Mouse (Mus musculus): Measurements from ENCODE around the gene Map6. TPM values are rescaled to one million over a fixed set of nuclear protein-coding genes. Genes with fewer than 3 reads are reported as not detected.

Map6 gene
- polyA plus RNA-seq, 1 experiment from 2014 or later, result 6.8 TPM

GRCm38 (mm10) chr7:99236888-99237660, 30.2 kb upstream of the Map6 start:
- Histone ChIP-seq H3K9me3 (no peaks in the 10 kb centered on the region), H3K9ac (peak overlapping the region; percentile 36; the same call in 1 of the 2 replicates), H3K4me3 (replicated peaks) (peak overlapping the region; percentile 38), H3K4me1 (replicated peaks) (0 out of 2 replicates have a peak, but pooled peaks cover 14% of the 10 kb centered on the region), H3K36me3 (no peaks in the 10 kb centered on the region), H3K27ac (no peak overlapping the region), H3K27me3 (replicated peaks) (no peaks in the 10 kb centered on the region), H3K4me2 (replicated peaks) (peak overlapping the region; percentile 57)
- no peak for ATAC-seq
- 44% methylated on average over 8 of the region's 8 CpGs for WGBS

- Histone ChIP-seq H3K27me3 (replicated peaks) (no peaks in the 10 kb centered on the region), H3K27ac (peak within 1 kb of the TSS; percentile 56), H3K4me2 (replicated peaks) (peak within 1 kb of the TSS; percentile 57), H3K9ac (peak within 1 kb of the TSS; percentile 36), H3K4me3 (replicated peaks) (peak within 1 kb of the TSS; percentile 38), H3K9me3 (no peaks in the 10 kb centered on the region), H3K36me3 (no peaks in the 10 kb centered on the region), H3K4me1 (replicated peaks) (0 out of 2 replicates have a peak, but pooled peaks cover 14% of the 10 kb centered on the region)
- 3% methylated on average over 13 of the region's 13 CpGs for WGBS
- peak; percentile 96 for ATAC-seq
Observed at GRCm38 (mm10) chr7:99238417-99238816, 28.8 kb upstream of the Map6 start, which contains the start of gene Mogat2. Gene Mogat2, minus strand, starts transcription at chr7:99238619.

GRCm38 (mm10) chr7:99242097-99242496, 25.1 kb upstream of the Map6 start:
- Histone ChIP-seq H3K27ac (no peak overlapping the region), H3K36me3 (no peaks in the 10 kb centered on the region), H3K4me2 (replicated peaks) (no peak overlapping the region), H3K27me3 (replicated peaks) (no peaks in the 10 kb centered on the region), H3K9ac (no peak overlapping the region), H3K4me3 (replicated peaks) (no peak overlapping the region), H3K9me3 (no peaks in the 10 kb centered on the region), H3K4me1 (replicated peaks) (0 out of 2 replicates have a peak, but pooled peaks cover 9% of the 10 kb centered on the region)
- WGBS, result 92% methylated on average over 11 of the region's 11 CpGs
- no peak for ATAC-seq

- Histone ChIP-seq H3K4me2 (replicated peaks) (no peak overlapping the region), H3K4me1 (replicated peaks) (peaks cover 4% of the 10 kb centered on the region; the same call in 1 of the 2 replicates), H3K9me3 (no peaks in the 10 kb centered on the region), H3K27me3 (replicated peaks) (peaks cover 4% of the 10 kb centered on the region; the same call in 1 of the 2 replicates), H3K4me3 (replicated peaks) (no peak overlapping the region), H3K9ac (no peak overlapping the region), H3K27ac (no peak overlapping the region), H3K36me3 (no peaks in the 10 kb centered on the region)
- no peak for ATAC-seq
- WGBS, result 39% methylated on average over 5 of the region's 5 CpGs
Observed at GRCm38 (mm10) chr7:99248157-99248742, 19.0 kb upstream of the Map6 start.

GRCm38 (mm10) chr7:99248906-99249581, 18.2 kb upstream of the Map6 start:
- no peaks in the 10 kb centered on the region for H3K36me3 ChIP-seq
- H3K9me3 ChIP-seq, result no peaks in the 10 kb centered on the region
- peak; percentile 57 for ATAC-seq
- no peak overlapping the region for H3K9ac ChIP-seq
- peaks cover 4% of the 10 kb centered on the region; the same call in 1 of the 2 replicates for H3K27me3 ChIP-seq (replicated peaks)
- under 1% methylated on average over 43 of the region's 44 CpGs for WGBS
- H3K4me3 ChIP-seq (replicated peaks), result peak overlapping the region; percentile 40
- no peak overlapping the region for H3K27ac ChIP-seq
- peaks cover 4% of the 10 kb centered on the region; the same call in 1 of the 2 replicates for H3K4me1 ChIP-seq (replicated peaks)
- H3K4me2 ChIP-seq (replicated peaks), result peak overlapping the region; percentile 84

- ATAC-seq, result peak; percentile 71
- no peak overlapping the region for H3K27ac ChIP-seq
- 1% methylated on average over 10 of the region's 10 CpGs for WGBS
- H3K4me2 ChIP-seq (replicated peaks), result peak overlapping the region; percentile 84
- H3K27me3 ChIP-seq (replicated peaks), result peaks cover 4% of the 10 kb centered on the region; the same call in 1 of the 2 replicates
- no peak overlapping the region for H3K9ac ChIP-seq
- H3K4me1 ChIP-seq (replicated peaks), result peaks cover 4% of the 10 kb centered on the region; the same call in 1 of the 2 replicates
- no peaks in the 10 kb centered on the region for H3K9me3 ChIP-seq
- H3K4me3 ChIP-seq (replicated peaks), result peak overlapping the region; percentile 40
- H3K36me3 ChIP-seq, result no peaks in the 10 kb centered on the region
Observed at GRCm38 (mm10) chr7:99249582-99249911, 17.7 kb upstream of the Map6 start.

- peaks cover 4% of the 10 kb centered on the region; the same call in 1 of the 2 replicates for H3K4me1 ChIP-seq (replicated peaks)
- H3K9me3 ChIP-seq, result no peaks in the 10 kb centered on the region
- no peak overlapping the region for H3K9ac ChIP-seq
- no peak for ATAC-seq
- 39% methylated on average over 9 of the region's 9 CpGs for WGBS
- no peak overlapping the region for H3K27ac ChIP-seq
- peaks cover 4% of the 10 kb centered on the region; the same call in 1 of the 2 replicates for H3K27me3 ChIP-seq (replicated peaks)
- H3K36me3 ChIP-seq, result no peaks in the 10 kb centered on the region
- H3K4me2 ChIP-seq (replicated peaks), result no peak overlapping the region
- no peak overlapping the region for H3K4me3 ChIP-seq (replicated peaks)
Observed at GRCm38 (mm10) chr7:99250386-99250785, 16.9 kb upstream of the Map6 start.

- no peak overlapping the region for H3K9ac ChIP-seq
- WGBS, result 76% methylated on average over 7 of the region's 7 CpGs
Observed at GRCm38 (mm10) chr7:99255006-99255405, 12.2 kb upstream of the Map6 start.

GRCm38 (mm10) chr7:99261900-99262299, 5.3 kb upstream of the Map6 start:
- Histone ChIP-seq H3K9me3 (no peaks in the 10 kb centered on the region), H3K4me2 (replicated peaks) (no peak overlapping the region), H3K36me3 (no peaks in the 10 kb centered on the region), H3K9ac (no peak overlapping the region), H3K27me3 (replicated peaks) (peaks cover 12% of the 10 kb centered on the region), H3K27ac (no peak overlapping the region), H3K4me3 (replicated peaks) (no peak overlapping the region), H3K4me1 (replicated peaks) (no peaks in the 10 kb centered on the region)
- 49% methylated on average over 3 of the region's 3 CpGs for WGBS
- ATAC-seq, result no peak

More at GRCm38 (mm10) chr7:99255006-99255405, 12.2 kb upstream of the Map6 start:
- no peak overlapping the region for H3K27ac ChIP-seq
- no peak overlapping the region for H3K4me2 ChIP-seq (replicated peaks)
- no peaks in the 10 kb centered on the region for H3K27me3 ChIP-seq (replicated peaks)
- no peak overlapping the region for H3K4me3 ChIP-seq (replicated peaks)
- ATAC-seq, result no peak
- no peaks in the 10 kb centered on the region for H3K36me3 ChIP-seq
- H3K4me1 ChIP-seq (replicated peaks), result no peaks in the 10 kb centered on the region
- no peaks in the 10 kb centered on the region for H3K9me3 ChIP-seq

GRCm38 (mm10) chr7:99263509-99263908, 3.7 kb upstream of the Map6 start:
- no peak overlapping the region for H3K4me2 ChIP-seq (replicated peaks)
- WGBS, result 42% methylated on average over 4 of the region's 4 CpGs
- no peaks in the 10 kb centered on the region for H3K9me3 ChIP-seq
- no peak overlapping the region for H3K27ac ChIP-seq
- H3K27me3 ChIP-seq (replicated peaks), result peaks cover 28% of the 10 kb centered on the region
- H3K9ac ChIP-seq, result no peak overlapping the region
- H3K4me3 ChIP-seq (replicated peaks), result no peak overlapping the region
- no peaks in the 10 kb centered on the region for H3K36me3 ChIP-seq
- ATAC-seq, result no peak
- peaks cover 13% of the 10 kb centered on the region for H3K4me1 ChIP-seq (replicated peaks)

- Histone ChIP-seq H3K27me3 (replicated peaks) (peaks cover 39% of the 10 kb centered on the region), H3K27ac (no peak overlapping the region), H3K4me3 (replicated peaks) (no peak overlapping the region), H3K4me1 (replicated peaks) (peaks cover 22% of the 10 kb centered on the region), H3K4me2 (replicated peaks) (no peak overlapping the region), H3K36me3 (no peaks in the 10 kb centered on the region), H3K9me3 (no peaks in the 10 kb centered on the region), H3K9ac (no peak overlapping the region)
- ATAC-seq, result no peak
Observed at GRCm38 (mm10) chr7:99264597-99264996, 2.6 kb upstream of the Map6 start.

- Histone ChIP-seq H3K9me3 (no peaks in the 10 kb centered on the region), H3K4me2 (replicated peaks) (peak overlapping the region; percentile 95), H3K27ac (no peak overlapping the region), H3K36me3 (no peaks in the 10 kb centered on the region), H3K4me3 (replicated peaks) (peak overlapping the region; percentile 49), H3K9ac (peak overlapping the region; percentile 39), H3K27me3 (replicated peaks) (peaks cover 53% of the 10 kb centered on the region), H3K4me1 (replicated peaks) (peaks cover 22% of the 10 kb centered on the region)
- peak; percentile 82 for ATAC-seq
- under 1% methylated on average over 57 of the region's 59 CpGs for WGBS
Observed at GRCm38 (mm10) chr7:99267897-99268505, 754 bp downstream of the Map6 start.
